Mouse (Mus musculus): Measurements from ENCODE around the gene St3gal3.

GRCm38 (mm10) chr4:117943317-117943716 is 191.4 kb downstream of the St3gal3 start:
- TF ChIP-seq CTCF (IDR thresholded peaks at IDR 0.05; ENCODE audit: low read depth, low read length) (no peak), GATA1 (IDR thresholded peaks at IDR 0.05; ENCODE audit: borderline replicate concordance, low read length) (no peak), TAL1 (conservative IDR thresholded peaks at IDR 0.05; ENCODE audit: low read depth, low read length) (no peak)

Measured in G1E (cell line).